Mouse (Mus musculus): ENCODE measurements around the gene Chrm5. TPM values are rescaled to one million over a fixed set of nuclear protein-coding genes. Genes with fewer than 3 reads are reported as not detected.

The Chrm5 gene
- polyA plus RNA-seq (2014; fragmentation: Illumina TruSeq; extraction: RNeasy Lipid Tissue Mini Kit (QIAGEN cat#74804); ENCODE audit: low read depth, low replicate concordance) = not detected

GRCm38 (mm10) chr2:112480669-112481068, at the start of gene Chrm5:
Gene Chrm5, minus strand, starts transcription at chr2:112480769.

GRCm38 (mm10) chr2:112492856-112493538, 12.4 kb upstream of the Chrm5 start, which contains the start of gene Aven:
Gene Aven, plus strand, starts transcription at chr2:112492964.

GRCm38 (mm10) chr2:112454862-112455564, 25.6 kb downstream of the Chrm5 start, which contains the start of gene Emc7:
Gene Emc7, plus strand, starts transcription at chr2:112454997.

Other genes with a start within 250 kb of the Chrm5 start
- not detected for gene Lpcat4, start 241.3 kb downstream of the Chrm5 start, polyA plus RNA-seq (2014; fragmentation: Illumina TruSeq; extraction: RNeasy Lipid Tissue Mini Kit (QIAGEN cat#74804); ENCODE audit: low read depth, low replicate concordance)
- gene Nutm1, start 221.5 kb downstream of the Chrm5 start, polyA plus RNA-seq (2014; fragmentation: Illumina TruSeq; extraction: RNeasy Lipid Tissue Mini Kit (QIAGEN cat#74804); ENCODE audit: low read depth, low replicate concordance) = not detected
- 59.7 TPM for gene Nop10, start 218.8 kb downstream of the Chrm5 start, polyA plus RNA-seq (2014; fragmentation: Illumina TruSeq; extraction: RNeasy Lipid Tissue Mini Kit (QIAGEN cat#74804); ENCODE audit: low read depth, low replicate concordance)
- gene Slc12a6, start 214.9 kb downstream of the Chrm5 start, polyA plus RNA-seq (2014; fragmentation: Illumina TruSeq; extraction: RNeasy Lipid Tissue Mini Kit (QIAGEN cat#74804); ENCODE audit: low read depth, low replicate concordance) = 55.3 TPM
- 4.4 TPM for gene Gm21985, start 214.5 kb downstream of the Chrm5 start, polyA plus RNA-seq (2014; fragmentation: Illumina TruSeq; extraction: RNeasy Lipid Tissue Mini Kit (QIAGEN cat#74804); ENCODE audit: low read depth, low replicate concordance)
- gene Emc4, start 112.7 kb downstream of the Chrm5 start, polyA plus RNA-seq (2014; fragmentation: Illumina TruSeq; extraction: RNeasy Lipid Tissue Mini Kit (QIAGEN cat#74804); ENCODE audit: low read depth, low replicate concordance) = 100.0 TPM
- 55.7 TPM for gene Katnbl1, start 101.6 kb downstream of the Chrm5 start, polyA plus RNA-seq (2014; fragmentation: Illumina TruSeq; extraction: RNeasy Lipid Tissue Mini Kit (QIAGEN cat#74804); ENCODE audit: low read depth, low replicate concordance)
- gene Emc7, start 25.8 kb downstream of the Chrm5 start, polyA plus RNA-seq (2014; fragmentation: Illumina TruSeq; extraction: RNeasy Lipid Tissue Mini Kit (QIAGEN cat#74804); ENCODE audit: low read depth, low replicate concordance) = 97.9 TPM
- gene Aven, start 12.2 kb upstream of the Chrm5 start, polyA plus RNA-seq (2014; fragmentation: Illumina TruSeq; extraction: RNeasy Lipid Tissue Mini Kit (QIAGEN cat#74804); ENCODE audit: low read depth, low replicate concordance) = 7.1 TPM